Mouse (Mus musculus) erythroblast, embryonic 14.5 days (primary cell): ENCODE measurements around the gene Arhgap6.

Source experiments
- GATA1 ChIP-seq: IDR thresholded peaks from 2 replicates; pipeline ENCODE4 v1.6.1; 2012; ENCODE audit warnings: low read length, inconsistent platforms, mixed read lengths
- TAL1 ChIP-seq: IDR thresholded peaks from 3 replicates; pipeline ENCODE4 v1.6.1; 2012; ENCODE audit warnings: low read length, inconsistent platforms, mixed read lengths

GRCm38 (mm10) chrX:169123115-169123772, 328.3 kb downstream of the Arhgap6 start:
- TF ChIP-seq GATA1: no peak
- TF ChIP-seq TAL1: no peak
